Mouse (Mus musculus) forebrain, embryonic 15.5 days (tissue): ENCODE results near the gene Fam114a1. TPM values are rescaled to one million over a fixed set of nuclear protein-coding genes. Genes with fewer than 3 reads are reported as not detected.
A peak's percentile ranks its signal among the peaks of the same experiment; 100 is the strongest.

Source experiments
- microRNA counts: library from miRNA; unstranded; fragments of <30 nt; microRNA quantifications from one replicate; lab custom pipeline; 2016
- microRNA-seq: library from miRNA; unstranded; fragments of <30 nt; microRNA quantifications from one replicate; pipeline ENCODE4, GENCODE M21; 2016
- polyA plus RNA-seq: library from polyadenylated mRNA; unstranded; fragments of >200 nt; fragmentation: Nextera tagmentation; extraction: Ambion mirVana; gene quantifications from 2 replicates; pipeline ENCODE4 v1.2.1, GENCODE M21; 2015

Fam114a1 gene
- polyA plus RNA-seq, 1 experiment from 2014 or later, result 7.5 TPM

MicroRNAs within 50 kb of the gene (microRNA counts, 519-probe panel; counts per million panel counts)
- 2,356 counts per million, percentile 46 among the panel's probes with 10 or more counts for microRNA mmu-miR-574-3p (lab: Ali Mortazavi, UCI)
- 1,996 counts per million, percentile 24 among the panel's probes with 10 or more counts for microRNA mmu-miR-574-5p (lab: Ali Mortazavi, UCI)

Small RNA genes lying within 50 kb of the gene (microRNA-seq; reads per million reads assigned to microRNA genes)
- gene Mir574, result 21.1 reads per million, percentile 33 among the genes with 10 or more reads in this experiment

Other genes starting within 250 kb of the Fam114a1 start
- gene Klf3, start 166.7 kb upstream of the Fam114a1 start, polyA plus RNA-seq, result 33.0 and 34.0 TPM in 2 replicates
- 0.19 and 0.50 TPM in 2 replicates for gene Tlr1, start 36.5 kb upstream of the Fam114a1 start, polyA plus RNA-seq
- gene Tlr6, start 10.0 kb upstream of the Fam114a1 start, polyA plus RNA-seq, result 0.31 and 0.46 TPM in 2 replicates
- gene Tmem156, start 122.1 kb downstream of the Fam114a1 start, polyA plus RNA-seq, result 0.11 and 0.13 TPM in 2 replicates
- 59.0 and 60.4 TPM in 2 replicates for gene Klhl5, start 137.5 kb downstream of the Fam114a1 start, polyA plus RNA-seq
- gene Wdr19, start 229.6 kb downstream of the Fam114a1 start, polyA plus RNA-seq, result 10.4 and 12.0 TPM in 2 replicates